Mouse (Mus musculus): ENCODE data around the gene Kdm2b. TPM values are rescaled to one million over a fixed set of nuclear protein-coding genes. Genes with fewer than 3 reads are reported as not detected.

The Kdm2b gene
- polyA plus RNA-seq, 1 experiment from 2014 or later, result 33.2 TPM

- Histone ChIP-seq H3K4me2 (ENCODE audit: low read depth, low read length) (no peak overlapping the region), H3K27me3 (ENCODE audit: control insufficient read depth, insufficient read depth, low read length) (no peaks in the 10 kb centered on the region), H3K9me3 (replicated peaks; ENCODE audit: control insufficient read depth, low read length) (no peaks in the 10 kb centered on the region), H3K4me3 (replicated peaks; ENCODE audit: low read length) (no peak overlapping the region), H3K9ac (ENCODE audit: low read length) (no peak overlapping the region), H3K4me1 (ENCODE audit: control insufficient read depth, insufficient read depth, low read length) (peaks cover 9% of the 10 kb centered on the region; the same call in 1 of the 2 replicates), H3K36me3 (ENCODE audit: control insufficient read depth, insufficient read depth, low read length) (peaks cover 3% of the 10 kb centered on the region; the same call in 1 of the 2 replicates), H3K27ac (ENCODE audit: low read length) (no peak overlapping the region)
- 52% methylated on average over 6 of the region's 6 CpGs for WGBS
- no peak for ATAC-seq (ENCODE audit: insufficient read depth, low FRiP score)
These were observed 36.8 kb upstream of the Kdm2b start for GRCm38 (mm10) chr5:123026414-123026813.

GRCm38 (mm10) chr5:123024965-123025573 is 35.4 kb upstream of the Kdm2b start:
- Histone ChIP-seq H3K36me3 (ENCODE audit: control insufficient read depth, insufficient read depth, low read length) (0 out of 2 replicates have a peak, but pooled peaks cover 3% of the 10 kb centered on the region), H3K9ac (ENCODE audit: low read length) (no peak overlapping the region), H3K9me3 (replicated peaks; ENCODE audit: control insufficient read depth, low read length) (no peaks in the 10 kb centered on the region), H3K4me3 (replicated peaks; ENCODE audit: low read length) (no peak overlapping the region), H3K4me1 (ENCODE audit: control insufficient read depth, insufficient read depth, low read length) (peaks cover 9% of the 10 kb centered on the region; the same call in 1 of the 2 replicates), H3K4me2 (ENCODE audit: low read depth, low read length) (no peak overlapping the region), H3K27me3 (ENCODE audit: control insufficient read depth, insufficient read depth, low read length) (no peaks in the 10 kb centered on the region), H3K27ac (ENCODE audit: low read length) (no peak overlapping the region)
- WGBS, result 62% methylated on average over 9 of the region's 9 CpGs
- ATAC-seq (ENCODE audit: insufficient read depth, low FRiP score), result no peak

- Histone ChIP-seq H3K9ac (ENCODE audit: low read length) (no peak overlapping the region), H3K36me3 (ENCODE audit: control insufficient read depth, insufficient read depth, low read length) (0 out of 2 replicates have a peak, but pooled peaks cover 3% of the 10 kb centered on the region), H3K27ac (ENCODE audit: low read length) (no peak overlapping the region), H3K27me3 (ENCODE audit: control insufficient read depth, insufficient read depth, low read length) (no peaks in the 10 kb centered on the region), H3K9me3 (replicated peaks; ENCODE audit: control insufficient read depth, low read length) (no peaks in the 10 kb centered on the region), H3K4me2 (ENCODE audit: low read depth, low read length) (no peak overlapping the region), H3K4me3 (replicated peaks; ENCODE audit: low read length) (no peak overlapping the region), H3K4me1 (ENCODE audit: control insufficient read depth, insufficient read depth, low read length) (peaks cover 15% of the 10 kb centered on the region)
- no peak for ATAC-seq (ENCODE audit: insufficient read depth, low FRiP score)
- 78% methylated on average over 6 of the region's 6 CpGs for WGBS
These were observed 34.7 kb upstream of the Kdm2b start for GRCm38 (mm10) chr5:123024312-123024711.

DNA sequence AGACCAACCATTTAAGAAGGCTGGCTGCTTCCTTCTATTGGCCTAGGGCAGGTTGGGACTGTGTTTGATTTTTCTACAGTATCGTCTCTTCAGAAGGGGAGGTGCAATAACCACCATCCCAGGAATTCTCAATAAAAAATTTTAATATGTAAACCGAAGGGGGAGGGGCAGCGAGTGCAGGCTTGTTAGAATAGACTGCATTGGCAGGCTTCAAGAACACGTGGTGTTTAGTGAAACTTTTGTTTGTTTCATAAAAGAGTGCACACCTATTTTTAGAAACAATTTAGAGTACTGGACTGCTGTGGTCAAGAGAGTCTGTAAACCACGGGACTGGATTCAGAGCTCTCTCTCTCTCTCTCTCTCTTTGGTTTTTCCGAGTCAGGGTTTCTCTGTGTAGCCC is 33.4 kb upstream of the Kdm2b start:
- Histone ChIP-seq H3K27ac (ENCODE audit: low read length) (no peak overlapping the region), H3K36me3 (ENCODE audit: control insufficient read depth, insufficient read depth, low read length) (no peaks in the 10 kb centered on the region), H3K27me3 (ENCODE audit: control insufficient read depth, insufficient read depth, low read length) (no peaks in the 10 kb centered on the region), H3K4me1 (ENCODE audit: control insufficient read depth, insufficient read depth, low read length) (peaks cover 18% of the 10 kb centered on the region), H3K4me3 (replicated peaks; ENCODE audit: low read length) (no peak overlapping the region), H3K9ac (ENCODE audit: low read length) (no peak overlapping the region), H3K4me2 (ENCODE audit: low read depth, low read length) (no peak overlapping the region), H3K9me3 (replicated peaks; ENCODE audit: control insufficient read depth, low read length) (no peaks in the 10 kb centered on the region)
- 68% methylated on average over 6 of the region's 6 CpGs for WGBS
- ATAC-seq (ENCODE audit: insufficient read depth, low FRiP score), result no peak

GRCm38 (mm10) chr5:123021438-123021837 is 31.8 kb upstream of the Kdm2b start:
- Histone ChIP-seq H3K27ac (ENCODE audit: low read length) (no peak overlapping the region), H3K9ac (ENCODE audit: low read length) (no peak overlapping the region), H3K4me3 (replicated peaks; ENCODE audit: low read length) (no peak overlapping the region), H3K9me3 (replicated peaks; ENCODE audit: control insufficient read depth, low read length) (no peaks in the 10 kb centered on the region), H3K27me3 (ENCODE audit: control insufficient read depth, insufficient read depth, low read length) (no peaks in the 10 kb centered on the region), H3K36me3 (ENCODE audit: control insufficient read depth, insufficient read depth, low read length) (no peaks in the 10 kb centered on the region), H3K4me2 (ENCODE audit: low read depth, low read length) (no peak overlapping the region), H3K4me1 (ENCODE audit: control insufficient read depth, insufficient read depth, low read length) (peaks cover 19% of the 10 kb centered on the region)
- no peak for ATAC-seq (ENCODE audit: insufficient read depth, low FRiP score)
- 90% methylated on average over 7 of the region's 7 CpGs for whole genome bisulfite sequencing

DNA sequence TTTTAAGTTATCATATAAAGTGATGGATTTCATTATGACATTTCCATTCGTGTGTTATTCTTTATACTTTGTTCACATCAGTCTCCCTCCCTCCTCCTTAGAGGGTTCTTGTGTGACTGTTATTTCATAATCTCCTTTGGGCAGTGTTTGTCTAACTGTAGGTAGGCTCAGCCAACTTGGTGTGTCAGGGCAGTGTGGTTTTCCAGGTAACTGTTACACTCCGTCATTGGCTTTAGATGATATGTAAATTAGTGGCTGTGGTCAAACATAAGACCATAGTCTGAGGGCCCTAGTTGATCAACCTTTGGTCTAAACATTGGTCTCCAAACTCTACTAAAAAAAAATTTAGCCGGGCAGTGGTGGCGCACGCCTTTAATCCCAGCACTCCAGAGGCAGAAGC is 30.8 kb upstream of the Kdm2b start:
- no peak overlapping the region for H3K4me3 ChIP-seq (replicated peaks; ENCODE audit: low read length)
- H3K4me2 ChIP-seq (ENCODE audit: low read depth, low read length), result no peak overlapping the region
- H3K4me1 ChIP-seq (ENCODE audit: control insufficient read depth, insufficient read depth, low read length), result peaks cover 26% of the 10 kb centered on the region
- ATAC-seq (ENCODE audit: insufficient read depth, low FRiP score), result no peak
- H3K9ac ChIP-seq (ENCODE audit: low read length), result no peak overlapping the region
- H3K9me3 ChIP-seq (replicated peaks; ENCODE audit: control insufficient read depth, low read length), result no peaks in the 10 kb centered on the region
- H3K27ac ChIP-seq (ENCODE audit: low read length), result no peak overlapping the region
- no peaks in the 10 kb centered on the region for H3K27me3 ChIP-seq (ENCODE audit: control insufficient read depth, insufficient read depth, low read length)
- no peaks in the 10 kb centered on the region for H3K36me3 ChIP-seq (ENCODE audit: control insufficient read depth, insufficient read depth, low read length)
- WGBS, result 85% methylated on average over 5 of the region's 5 CpGs

GRCm38 (mm10) chr5:123019336-123020016 is 29.9 kb upstream of the Kdm2b start:
- no peak overlapping the region for H3K4me2 ChIP-seq (ENCODE audit: low read depth, low read length)
- H3K4me3 ChIP-seq (replicated peaks; ENCODE audit: low read length), result no peak overlapping the region
- H3K27ac ChIP-seq (ENCODE audit: low read length), result peak overlapping the region; percentile 46
- H3K36me3 ChIP-seq (ENCODE audit: control insufficient read depth, insufficient read depth, low read length), result no peaks in the 10 kb centered on the region
- WGBS, result 53% methylated on average over 10 of the region's 10 CpGs
- no peak for ATAC-seq (ENCODE audit: insufficient read depth, low FRiP score)
- H3K9ac ChIP-seq (ENCODE audit: low read length), result peak overlapping the region; percentile 42; the same call in 1 of the 2 replicates
- H3K9me3 ChIP-seq (replicated peaks; ENCODE audit: control insufficient read depth, low read length), result no peaks in the 10 kb centered on the region
- no peaks in the 10 kb centered on the region for H3K27me3 ChIP-seq (ENCODE audit: control insufficient read depth, insufficient read depth, low read length)
- peaks cover 28% of the 10 kb centered on the region for H3K4me1 ChIP-seq (ENCODE audit: control insufficient read depth, insufficient read depth, low read length)

- Histone ChIP-seq H3K27me3 (ENCODE audit: control insufficient read depth, insufficient read depth, low read length) (no peaks in the 10 kb centered on the region), H3K9ac (ENCODE audit: low read length) (no peak overlapping the region), H3K9me3 (replicated peaks; ENCODE audit: control insufficient read depth, low read length) (no peaks in the 10 kb centered on the region), H3K4me1 (ENCODE audit: control insufficient read depth, insufficient read depth, low read length) (peaks cover 33% of the 10 kb centered on the region), H3K36me3 (ENCODE audit: control insufficient read depth, insufficient read depth, low read length) (no peaks in the 10 kb centered on the region), H3K4me3 (replicated peaks; ENCODE audit: low read length) (no peak overlapping the region), H3K27ac (ENCODE audit: low read length) (0 out of 2 replicates have a peak overlapping the region, but pooled peaks have one; percentile 9), H3K4me2 (ENCODE audit: low read depth, low read length) (no peak overlapping the region)
- no peak for ATAC-seq (ENCODE audit: insufficient read depth, low FRiP score)
- WGBS, result 68% methylated on average over 4 of the region's 4 CpGs
These were observed 27.9 kb upstream of the Kdm2b start for GRCm38 (mm10) chr5:123017504-123017903.

DNA sequence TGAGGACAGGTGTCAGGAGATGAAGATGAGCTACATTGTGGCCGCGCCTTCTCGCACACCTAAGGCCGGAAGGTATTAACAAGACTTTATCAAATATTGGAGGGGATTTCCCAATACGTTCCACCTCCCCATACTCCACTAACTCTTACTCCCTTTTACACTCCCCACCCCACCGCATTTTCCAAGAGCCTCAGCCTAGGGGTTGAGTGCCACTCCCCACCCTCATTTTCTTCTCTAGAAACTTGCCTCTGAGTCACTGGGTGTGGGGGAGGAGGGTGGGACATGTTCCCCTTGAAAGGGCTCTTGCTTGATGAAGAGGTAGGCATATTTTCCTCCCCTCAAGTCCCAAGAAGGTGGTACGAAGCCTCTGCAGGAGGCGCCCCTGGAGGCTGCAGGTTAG is 26.3 kb upstream of the Kdm2b start:
- Histone ChIP-seq H3K27me3 (ENCODE audit: control insufficient read depth, insufficient read depth, low read length) (no peaks in the 10 kb centered on the region), H3K27ac (ENCODE audit: low read length) (peak overlapping the region; percentile 98), H3K4me3 (replicated peaks; ENCODE audit: low read length) (peak overlapping the region; percentile 84), H3K4me1 (ENCODE audit: control insufficient read depth, insufficient read depth, low read length) (peaks cover 33% of the 10 kb centered on the region), H3K9me3 (replicated peaks; ENCODE audit: control insufficient read depth, low read length) (no peaks in the 10 kb centered on the region), H3K9ac (ENCODE audit: low read length) (peak overlapping the region; percentile 90), H3K36me3 (ENCODE audit: control insufficient read depth, insufficient read depth, low read length) (no peaks in the 10 kb centered on the region), H3K4me2 (ENCODE audit: low read depth, low read length) (peak overlapping the region; percentile 68)
- ATAC-seq (ENCODE audit: insufficient read depth, low FRiP score), result no peak
- 14% methylated on average over 8 of the region's 8 CpGs for WGBS
